Mouse (Mus musculus) kidney, adult 2 months (tissue): ENCODE measurements around the gene Foxp1.

Experiments
- CTCF ChIP-seq: fragments of 200-500 bp; conservative IDR thresholded peaks from 2 replicates; pipeline ENCODE4 v1.5.1; 2011; ENCODE audit warnings: low read depth, mild to moderate bottlenecking, control low read depth, low read length, moderate library complexity, mixed read lengths; ENCODE audit not compliant: insufficient read depth, insufficient read length
- POLR2A ChIP-seq: fragments of 200-500 bp; IDR thresholded peaks from one replicate; pipeline ENCODE4 v1.6.1; 2011; ENCODE audit warnings: low read depth, low read length, control low read depth

DNA sequence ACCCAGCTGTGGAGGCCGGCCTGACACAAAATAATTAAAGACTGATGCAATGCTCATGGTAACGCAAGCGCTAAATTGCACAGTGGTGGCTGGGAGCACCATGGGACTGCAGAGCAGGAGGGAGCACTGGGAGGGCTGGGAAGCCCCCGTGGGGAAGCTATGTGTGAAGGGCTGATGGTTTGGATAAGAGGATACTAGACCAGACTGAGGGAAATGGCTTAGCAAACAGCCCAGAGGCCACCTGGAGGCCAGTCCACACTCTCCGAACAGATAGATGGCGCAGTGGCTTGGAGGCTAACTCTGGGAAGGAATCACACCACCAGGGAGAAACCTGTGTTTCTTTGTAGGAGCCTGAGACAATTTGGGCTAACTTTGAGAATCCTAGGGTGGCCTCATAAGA, 492.3 kb downstream of the Foxp1 start:
- TF ChIP-seq CTCF: no peak
- no peak for TF ChIP-seq POLR2A
